Mouse (Mus musculus): Measurements from ENCODE around the gene Dus3l. TPM values are rescaled to one million over a fixed set of nuclear protein-coding genes. Genes with fewer than 3 reads are reported as not detected.

Dus3l gene
- polyA plus RNA-seq, 2 experiments = 43.6 to 107 TPM

GRCm38 (mm10) chr17:56808518-56808917 is 44.0 kb downstream of the Dus3l start:
- no peaks in the 10 kb centered on the region for H3K36me3 ChIP-seq (ENCODE audit: control insufficient read depth, insufficient read depth, low read length)
- H3K4me1 ChIP-seq (ENCODE audit: control insufficient read depth, insufficient read depth, low read length) = peaks cover 9% of the 10 kb centered on the region
- peak; percentile 75 for DNase-seq (ENCODE audit: low spot score)
- WGBS = 11% methylated on average over 9 of the region's 9 CpGs
- no peaks in the 10 kb centered on the region for H3K27me3 ChIP-seq (ENCODE audit: control insufficient read depth, insufficient read depth, low read length)
- no peak overlapping the region for H3K27ac ChIP-seq (replicated peaks; ENCODE audit: low read depth, low read length)
- H3K4me2 ChIP-seq (replicated peaks; ENCODE audit: low read depth, low read length, severe bottlenecking) = no peak overlapping the region
- no peaks in the 10 kb centered on the region for H3K9me3 ChIP-seq (ENCODE audit: control insufficient read depth, low read length)
- no peak for TF ChIP-seq POLR2A (IDR thresholded peaks at IDR 0.05; ENCODE audit: borderline replicate concordance, extremely low read depth, insufficient read depth, insufficient read length)
- no peak overlapping the region for H3K4me3 ChIP-seq (replicated peaks; ENCODE audit: low read length)
- no peak overlapping the region for H3K9ac ChIP-seq (ENCODE audit: low read depth, low read length, severe bottlenecking)
- ATAC-seq (ENCODE audit: low FRiP score, low read depth) = peak; percentile 80

- TF ChIP-seq POLR2A (IDR thresholded peaks at IDR 0.05; ENCODE audit: borderline replicate concordance, extremely low read depth, insufficient read depth, insufficient read length) = no peak
- Histone ChIP-seq H3K9ac (ENCODE audit: low read depth, low read length, severe bottlenecking) (no peak overlapping the region), H3K27ac (replicated peaks; ENCODE audit: low read depth, low read length) (no peak overlapping the region), H3K4me3 (replicated peaks; ENCODE audit: low read length) (no peak overlapping the region), H3K4me1 (ENCODE audit: control insufficient read depth, insufficient read depth, low read length) (peaks cover 9% of the 10 kb centered on the region), H3K36me3 (ENCODE audit: control insufficient read depth, insufficient read depth, low read length) (no peaks in the 10 kb centered on the region), H3K9me3 (ENCODE audit: control insufficient read depth, low read length) (no peaks in the 10 kb centered on the region), H3K4me2 (replicated peaks; ENCODE audit: low read depth, low read length, severe bottlenecking) (no peak overlapping the region), H3K27me3 (ENCODE audit: control insufficient read depth, insufficient read depth, low read length) (no peaks in the 10 kb centered on the region)
- WGBS = 10% methylated on average over 3 of the region's 3 CpGs
- ATAC-seq (ENCODE audit: low FRiP score, low read depth) (peak; percentile 27; the same call in 1 of the 2 replicates), DNase-seq (ENCODE audit: low spot score) (peak; percentile 70)
Observed at GRCm38 (mm10) chr17:56810245-56810644, 45.7 kb downstream of the Dus3l start.

- Histone ChIP-seq H3K4me3 (replicated peaks; ENCODE audit: low read length) (no peak overlapping the region), H3K27me3 (ENCODE audit: control insufficient read depth, insufficient read depth, low read length) (no peaks in the 10 kb centered on the region), H3K4me1 (ENCODE audit: control insufficient read depth, insufficient read depth, low read length) (peaks cover 9% of the 10 kb centered on the region), H3K9ac (ENCODE audit: low read depth, low read length, severe bottlenecking) (no peak overlapping the region), H3K4me2 (replicated peaks; ENCODE audit: low read depth, low read length, severe bottlenecking) (no peak overlapping the region), H3K27ac (replicated peaks; ENCODE audit: low read depth, low read length) (no peak overlapping the region; the same call in 1 of the 2 replicates), H3K36me3 (ENCODE audit: control insufficient read depth, insufficient read depth, low read length) (no peaks in the 10 kb centered on the region), H3K9me3 (ENCODE audit: control insufficient read depth, low read length) (no peaks in the 10 kb centered on the region)
- TF ChIP-seq POLR2A (IDR thresholded peaks at IDR 0.05; ENCODE audit: borderline replicate concordance, extremely low read depth, insufficient read depth, insufficient read length) = no peak
- 18% methylated on average over 24 of the region's 24 CpGs for WGBS
- peak; percentile 75 for ATAC-seq (ENCODE audit: low FRiP score, low read depth)
- DNase-seq (ENCODE audit: low spot score) = peak; percentile 78
Observed at GRCm38 (mm10) chr17:56814316-56815056, 49.9 kb downstream of the Dus3l start.

GRCm38 (mm10) chr17:56815057-56815345 is 50.4 kb downstream of the Dus3l start:
- Histone ChIP-seq H3K36me3 (ENCODE audit: control insufficient read depth, insufficient read depth, low read length) (no peaks in the 10 kb centered on the region), H3K9ac (ENCODE audit: low read depth, low read length, severe bottlenecking) (no peak overlapping the region), H3K4me1 (ENCODE audit: control insufficient read depth, insufficient read depth, low read length) (peaks cover 8% of the 10 kb centered on the region), H3K4me2 (replicated peaks; ENCODE audit: low read depth, low read length, severe bottlenecking) (no peak overlapping the region), H3K27me3 (ENCODE audit: control insufficient read depth, insufficient read depth, low read length) (no peaks in the 10 kb centered on the region), H3K9me3 (ENCODE audit: control insufficient read depth, low read length) (no peaks in the 10 kb centered on the region), H3K4me3 (replicated peaks; ENCODE audit: low read length) (no peak overlapping the region), H3K27ac (replicated peaks; ENCODE audit: low read depth, low read length) (no peak overlapping the region)
- no peak for ATAC-seq (ENCODE audit: low FRiP score, low read depth)
- DNase-seq (ENCODE audit: low spot score) = no peak
- no peak for TF ChIP-seq POLR2A (IDR thresholded peaks at IDR 0.05; ENCODE audit: borderline replicate concordance, extremely low read depth, insufficient read depth, insufficient read length)
- 90% methylated on average over 3 of the region's 3 CpGs for WGBS

- H3K9ac ChIP-seq (ENCODE audit: low read depth, low read length, severe bottlenecking) = no peak overlapping the region
- H3K4me3 ChIP-seq (replicated peaks; ENCODE audit: low read length) = no peak overlapping the region
- TF ChIP-seq POLR2A (IDR thresholded peaks at IDR 0.05; ENCODE audit: borderline replicate concordance, extremely low read depth, insufficient read depth, insufficient read length) = no peak
- DNase-seq (ENCODE audit: low spot score) (no peak), ATAC-seq (ENCODE audit: low FRiP score, low read depth) (no peak)
- no peaks in the 10 kb centered on the region for H3K27me3 ChIP-seq (ENCODE audit: control insufficient read depth, insufficient read depth, low read length)
- H3K4me1 ChIP-seq (ENCODE audit: control insufficient read depth, insufficient read depth, low read length) = no peaks in the 10 kb centered on the region
- H3K36me3 ChIP-seq (ENCODE audit: control insufficient read depth, insufficient read depth, low read length) = no peaks in the 10 kb centered on the region
- no peak overlapping the region for H3K27ac ChIP-seq (replicated peaks; ENCODE audit: low read depth, low read length)
- no peaks in the 10 kb centered on the region for H3K9me3 ChIP-seq (ENCODE audit: control insufficient read depth, low read length)
- 26% methylated on average over 11 of the region's 11 CpGs for WGBS
- 0 out of 2 replicates have a peak overlapping the region, but pooled peaks have one; percentile 13 for H3K4me2 ChIP-seq (replicated peaks; ENCODE audit: low read depth, low read length, severe bottlenecking)
Observed at GRCm38 (mm10) chr17:56818067-56818636, 53.6 kb downstream of the Dus3l start.

All from limb, embryonic 14.5 days (tissue).